Mouse (Mus musculus): ENCODE data around the gene Tmem56.
A peak's percentile ranks its signal among the peaks of the same experiment; 100 is the strongest.

The Tmem56 gene

DNA sequence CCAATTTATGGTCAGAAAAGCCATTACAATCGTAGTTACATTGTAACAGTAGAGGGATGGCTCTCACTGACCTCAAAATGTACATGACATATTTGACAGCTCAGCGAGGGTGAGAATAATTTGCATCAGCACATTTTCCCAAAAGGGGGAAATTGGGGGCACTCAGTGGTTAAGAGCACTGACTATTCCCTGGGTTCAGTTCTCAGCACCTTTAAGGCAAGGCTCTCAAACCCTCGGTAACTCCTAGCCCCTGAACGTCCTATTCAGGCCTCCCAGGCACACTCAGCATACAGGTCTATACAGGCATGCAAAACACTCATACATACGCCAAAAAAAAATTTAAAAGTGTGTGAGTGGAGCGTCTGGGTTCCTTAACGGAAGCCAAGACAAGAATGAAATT lies 112.3 kb downstream of the Tmem56 start:
- no peak for DNase-seq (ENCODE audit: low spot score in 2 of 2)

DNA sequence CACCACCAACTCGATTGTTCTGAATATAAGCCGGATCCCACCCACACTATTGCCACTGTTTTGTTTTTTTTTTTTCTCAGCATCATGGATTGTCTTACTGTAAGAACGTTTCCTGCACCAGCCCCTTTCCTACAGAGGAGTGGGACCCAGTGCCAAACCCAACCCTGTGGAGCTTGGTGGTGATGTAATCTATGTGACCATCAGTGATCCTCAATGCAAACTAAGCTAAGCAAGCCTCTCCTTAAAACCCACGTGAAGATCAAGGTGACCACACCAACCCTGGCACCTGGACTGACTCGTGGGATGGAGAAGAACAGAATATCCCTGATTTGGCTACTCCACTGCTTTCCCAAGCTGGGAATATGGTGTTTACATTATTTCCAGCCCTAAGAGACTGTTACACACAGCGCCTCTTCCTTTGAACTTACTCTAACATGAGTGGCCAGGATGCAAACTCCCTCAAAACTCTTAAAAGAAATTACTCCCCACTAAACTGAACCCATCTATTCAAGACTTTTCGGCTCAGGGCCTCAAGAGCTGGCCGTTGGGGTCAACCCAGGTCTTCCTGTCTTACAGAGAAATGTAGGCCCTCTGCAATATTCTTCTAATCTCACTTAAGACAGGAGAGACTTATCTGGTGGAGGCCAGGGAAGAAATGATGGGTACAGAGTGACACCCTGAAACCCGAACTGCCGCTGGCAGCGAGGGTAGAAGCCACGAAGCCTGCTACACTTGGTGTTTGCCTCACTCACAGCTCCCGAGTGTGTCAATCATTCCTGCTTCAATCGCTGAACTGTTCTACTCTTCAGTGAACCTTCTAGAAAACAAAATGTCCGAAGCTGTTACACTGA lies 113.6 kb downstream of the Tmem56 start:
- no peak for DNase-seq (ENCODE audit: low spot score in 2 of 2)

DNA sequence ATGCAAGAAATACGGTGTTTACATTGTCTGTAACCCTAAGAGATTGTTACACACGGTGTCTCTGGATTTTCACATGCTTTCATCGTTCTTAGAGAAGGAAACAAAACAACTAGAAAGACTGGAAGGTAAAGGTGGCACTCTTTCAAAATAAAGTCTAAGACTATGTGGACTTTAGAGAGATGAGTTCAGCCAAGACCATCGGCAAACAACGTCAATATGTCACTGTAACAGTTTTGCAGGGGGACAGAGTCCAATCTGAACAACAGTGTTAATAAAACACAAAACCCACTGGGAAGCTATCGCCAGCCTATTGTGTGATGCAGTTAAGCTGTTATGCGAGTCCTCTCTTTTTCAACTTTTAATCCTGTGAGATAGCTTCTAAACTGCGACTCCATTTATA lies 114.3 kb downstream of the Tmem56 start:
- no peak for DNase-seq (ENCODE audit: low spot score in 2 of 2)

DNA sequence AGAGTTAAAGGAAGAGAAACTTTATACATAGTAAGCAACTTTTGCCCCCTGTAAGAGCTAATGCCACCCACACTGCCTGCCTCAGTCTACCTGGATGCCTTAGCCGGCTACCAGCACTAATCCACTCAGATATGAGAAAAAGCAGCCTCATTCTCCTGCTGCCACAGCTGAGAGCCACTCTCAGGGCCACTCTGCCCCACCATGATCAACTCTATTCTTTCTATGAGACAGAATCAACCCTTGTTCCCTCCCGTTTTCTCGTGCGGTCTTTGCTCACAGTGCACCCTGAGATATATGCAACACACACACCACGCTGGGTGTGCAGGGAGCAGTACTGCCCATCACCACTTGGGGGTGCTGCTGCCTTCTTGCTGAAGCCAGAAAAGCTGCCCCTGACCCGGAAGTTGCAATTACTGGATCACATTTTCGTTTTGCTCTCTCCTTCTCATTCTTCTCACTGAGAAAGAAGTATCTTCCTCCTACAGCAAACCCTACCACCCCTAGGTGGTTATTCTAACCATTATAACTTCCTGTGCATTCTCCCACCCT lies 119.6 kb downstream of the Tmem56 start:
- peak; percentile 67 to 70 for DNase-seq (ENCODE audit: low spot score in 2 of 2)

DNA sequence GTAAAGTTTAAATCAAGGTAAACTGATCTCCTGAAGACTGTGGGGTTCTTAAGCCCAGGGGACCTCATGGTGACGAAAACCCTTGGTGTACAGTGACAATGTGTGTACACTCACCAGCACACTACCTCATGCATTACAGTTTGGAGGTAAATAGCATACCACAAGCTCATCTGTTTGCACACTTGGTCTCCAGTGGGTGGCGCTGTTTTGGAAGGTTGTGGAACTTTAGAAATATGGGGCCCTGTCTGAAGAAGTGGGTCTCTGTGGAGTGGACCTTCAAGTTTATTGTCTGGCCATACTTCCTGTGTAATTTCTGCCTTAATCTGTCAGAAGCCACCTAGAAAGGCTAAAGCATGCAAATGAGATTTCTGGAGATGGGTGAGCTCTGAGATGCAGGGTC lies 121.2 kb downstream of the Tmem56 start:
- DNase-seq (ENCODE audit: low spot score in 2 of 2) = no peak

DNA sequence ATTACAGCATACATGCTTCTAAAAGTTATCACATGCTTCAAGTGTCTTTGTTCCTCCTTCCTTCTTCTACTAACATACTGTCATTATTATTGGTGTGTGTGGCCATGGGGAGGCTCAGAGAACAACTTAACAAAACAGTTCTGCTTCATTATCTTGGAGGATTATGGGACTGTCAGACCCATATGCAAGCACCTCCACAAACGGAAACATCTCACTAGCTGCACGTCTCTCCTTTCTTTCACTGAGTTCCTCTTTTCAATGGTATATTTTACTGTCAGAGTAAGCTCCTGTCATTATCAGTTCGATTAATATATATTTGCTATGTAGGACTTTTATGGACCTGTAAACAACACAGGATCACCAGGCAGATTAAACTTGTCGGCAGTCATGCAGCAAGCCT lies 122.5 kb downstream of the Tmem56 start:
- peak in 1 of 2 experiments; percentile 2 for DNase-seq (ENCODE audit: low spot score in 2 of 2)

DNA sequence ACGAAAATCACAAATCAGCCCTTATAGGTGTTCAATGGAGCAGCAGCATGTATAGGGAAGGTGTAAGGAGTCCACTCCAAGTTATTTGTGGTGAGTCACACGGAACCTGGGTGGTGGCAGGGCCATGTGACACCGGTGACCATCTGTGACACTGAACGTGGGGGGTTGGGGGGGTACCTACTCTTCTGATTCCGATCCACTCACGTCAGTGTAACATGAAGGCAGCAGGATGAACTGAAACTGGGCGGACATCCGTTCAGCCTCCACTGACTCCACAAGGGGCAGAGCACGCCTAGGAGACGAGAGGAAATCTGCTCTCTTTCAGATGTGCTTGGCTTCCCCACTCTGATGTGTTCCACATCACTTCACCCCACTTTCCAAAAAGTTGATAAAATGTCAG lies 123.3 kb downstream of the Tmem56 start:
- DNase-seq (ENCODE audit: low spot score in 2 of 2) = peak; percentile 12 to 23

DNA sequence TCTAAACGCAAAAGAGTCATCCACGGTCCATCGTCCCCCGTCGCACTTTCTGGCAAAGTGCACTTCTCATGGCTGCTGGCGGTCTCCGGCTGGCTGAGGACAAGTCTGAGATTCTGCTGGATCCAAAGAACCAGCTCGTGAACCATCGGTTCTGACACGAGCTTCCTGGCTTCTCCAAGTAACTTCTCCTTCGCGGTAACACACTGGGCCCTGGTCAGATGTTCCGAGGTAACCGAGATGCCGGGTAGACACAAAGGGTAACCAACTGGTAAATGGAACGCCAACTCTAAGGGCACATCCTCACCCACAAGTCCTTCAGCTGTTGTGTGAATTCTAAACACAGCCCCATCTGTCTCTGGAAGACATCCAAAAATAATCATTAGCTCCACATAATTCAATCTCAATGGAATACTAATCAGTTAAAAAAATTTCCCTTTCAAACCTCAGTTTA lies 124.0 kb downstream of the Tmem56 start:
- DNase-seq (ENCODE audit: low spot score in 2 of 2) = no peak

DNA sequence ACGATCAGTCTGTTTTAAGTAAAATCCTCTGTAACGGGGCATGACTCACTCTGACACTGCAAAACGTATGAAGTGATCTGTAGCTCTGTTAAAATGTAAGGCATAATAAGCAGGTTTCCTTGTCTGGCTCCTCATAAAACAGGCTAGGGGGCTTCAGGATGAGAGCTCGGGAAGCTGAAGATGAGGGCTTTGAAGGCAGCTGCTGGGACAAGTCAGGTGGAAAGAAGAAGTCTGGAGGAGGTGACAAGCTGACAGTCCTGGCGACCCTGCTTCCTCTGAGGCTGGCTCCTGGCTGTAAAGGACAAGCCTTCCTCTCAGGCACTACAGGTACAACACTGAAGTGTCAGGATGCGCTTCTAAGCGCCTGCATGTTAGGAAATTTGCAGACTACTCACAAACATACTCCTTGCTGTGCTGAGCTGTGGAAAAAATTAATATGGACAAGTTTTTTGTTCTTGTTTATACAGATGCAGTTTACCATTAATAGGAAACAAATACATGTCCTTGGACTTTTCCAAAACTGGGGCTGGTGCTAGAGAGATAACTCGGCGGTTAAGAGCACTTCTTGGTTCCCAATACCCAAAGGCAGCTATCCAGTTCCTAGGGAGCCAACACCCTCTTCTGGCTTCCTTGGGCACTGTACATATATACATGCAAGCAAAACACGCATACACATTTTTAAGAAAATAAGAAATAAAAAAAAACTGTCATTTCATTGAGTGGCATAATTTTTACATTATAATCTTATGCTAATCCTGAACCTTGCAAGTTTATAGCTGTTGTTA lies 125.2 kb downstream of the Tmem56 start:
- no peak for DNase-seq (ENCODE audit: low spot score in 2 of 2)

DNA sequence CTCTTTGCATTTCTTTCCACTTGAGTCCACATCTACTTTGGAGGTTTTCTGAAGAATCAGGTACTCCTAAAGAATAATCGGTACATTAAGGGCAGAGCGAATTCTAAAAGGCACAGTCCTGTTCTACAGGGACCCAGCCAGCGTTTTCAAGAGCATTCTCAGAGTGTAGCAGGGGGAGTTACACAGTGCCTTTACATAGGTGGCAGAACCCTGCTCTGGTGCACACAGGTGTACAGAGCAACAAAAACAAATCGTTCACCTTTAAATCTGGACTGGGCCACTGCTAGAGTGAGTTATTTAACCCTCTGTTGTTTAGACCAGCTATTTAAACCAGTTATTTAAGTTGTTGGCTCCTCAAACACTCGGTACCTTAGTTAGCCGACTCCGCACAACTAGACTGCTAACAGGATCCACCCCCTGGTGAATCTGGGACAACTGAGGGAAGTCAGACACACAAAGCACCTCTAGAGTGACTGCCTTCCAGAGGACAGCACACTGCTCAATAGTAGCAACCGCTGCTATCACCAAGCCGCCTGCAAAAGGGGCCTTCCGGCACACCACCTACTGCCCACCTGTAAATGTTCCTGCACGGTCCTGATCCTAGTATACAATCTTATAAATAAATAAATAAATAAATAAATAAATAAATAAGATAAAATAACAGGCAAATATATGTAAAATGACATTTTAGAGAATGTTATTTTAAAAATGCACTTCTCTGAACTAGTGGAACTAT lies 126.3 kb downstream of the Tmem56 start:
- no peak for DNase-seq (ENCODE audit: low spot score in 2 of 2)

DNA sequence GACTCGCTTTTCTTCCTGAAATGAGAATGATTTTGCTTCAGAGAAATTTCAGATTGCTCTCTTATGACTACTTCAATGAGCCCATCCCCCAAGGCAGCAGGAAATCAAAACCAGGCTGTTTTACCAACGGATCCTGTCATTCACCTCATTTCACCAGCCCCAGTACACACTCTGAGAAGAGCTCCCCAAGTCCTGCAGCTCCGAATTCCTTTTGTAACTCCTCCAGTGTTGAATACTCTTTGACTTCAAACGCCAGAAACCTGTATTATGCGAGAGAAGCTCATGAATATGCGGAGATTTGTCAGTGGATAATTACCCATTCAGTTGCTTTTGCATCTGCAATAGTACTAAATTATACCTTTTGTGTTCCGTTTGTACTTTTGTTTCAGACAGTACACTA lies 126.9 kb downstream of the Tmem56 start:
- DNase-seq (ENCODE audit: low spot score in 2 of 2) = no peak

Measured in spleen, postnatal 36 days (tissue).